Mouse (Mus musculus): Measurements from ENCODE around the gene Hnrnpa3. TPM values are rescaled to one million over a fixed set of nuclear protein-coding genes. Genes with fewer than 3 reads are reported as not detected.

Gene Hnrnpa3
- polyA plus RNA-seq (2012; rRNA removed), result 343 and 344 TPM in 2 replicates

GRCm38 (mm10) chr2:75658727-75659628 is at the start of gene Hnrnpa3:
Gene Hnrnpa3, plus strand, starts transcription at chr2:75659261.

GRCm38 (mm10) chr2:75704234-75705161 is 45.4 kb downstream of the Hnrnpa3 start, which contains the start of gene Nfe2l2:
Gene Nfe2l2, minus strand, starts transcription at chr2:75704641.

Other genes with a start within 250 kb of the Hnrnpa3 start
- gene Nfe2l2, start 45.4 kb downstream of the Hnrnpa3 start, polyA plus RNA-seq (2012; rRNA removed), result 9.9 and 12.0 TPM in 2 replicates
- 18.7 and 20.4 TPM in 2 replicates for gene Agps, start 172.9 kb downstream of the Hnrnpa3 start, polyA plus RNA-seq (2012; rRNA removed)